Mouse (Mus musculus) heart, postnatal 0 days (tissue): Measurements from ENCODE around the gene Grin2a. TPM values are rescaled to one million over a fixed set of nuclear protein-coding genes. Genes with fewer than 3 reads are reported as not detected.

Source experiments
- ATAC-seq: fragments of 200-750 bp; cut with Nextera tagmentation; 2 replicates; pipeline ENCODE4 v1.8.0; 2017; ENCODE audit warnings: low read depth, moderate number of reproducible peaks, moderate library complexity; ENCODE audit not compliant: insufficient read depth
- DNase-seq: peaks from one replicate; pipeline ENCODE4 v3.0.0-alpha.2; 2016; ENCODE audit warnings: low spot score
- H3K27ac ChIP-seq: fragments of 300-500 bp; sonication (generic); 2 replicates; pipeline ENCODE4 v1.5.1; 2014; ENCODE audit warnings: low read depth, mild to moderate bottlenecking
- H3K27me3 ChIP-seq: fragments of 300-500 bp; sonication (generic); 2 replicates; pipeline ENCODE4 v1.6.1; 2014; ENCODE audit warnings: low read length, mixed read lengths; ENCODE audit not compliant: control insufficient read depth, insufficient read depth
- H3K36me3 ChIP-seq: fragments of 300-500 bp; sonication (generic); replicated peaks from 2 replicates; pipeline ENCODE4 v1.6.1; 2014; ENCODE audit warnings: low read length, mixed read lengths; ENCODE audit not compliant: control insufficient read depth, insufficient read depth
- H3K4me1 ChIP-seq: fragments of 300-500 bp; sonication (generic); 2 replicates; pipeline ENCODE4 v1.6.1; 2014; ENCODE audit warnings: antibody characterized with exemption; ENCODE audit not compliant: control insufficient read depth, insufficient read depth
- H3K4me2 ChIP-seq: fragments of 300-500 bp; sonication (generic); 2 replicates; pipeline ENCODE4 v1.6.1; 2014; ENCODE audit warnings: low read depth, mild to moderate bottlenecking, low read length, moderate library complexity
- H3K4me3 ChIP-seq: fragments of 300-500 bp; sonication (generic); 2 replicates; pipeline ENCODE4 v1.5.1; 2014; ENCODE audit warnings: low read depth, low read length
- H3K9ac ChIP-seq: fragments of 300-500 bp; sonication (generic); replicated peaks from 2 replicates; pipeline ENCODE4 v1.6.1; 2014; ENCODE audit warnings: low read depth, low read length, mixed read lengths
- H3K9me3 ChIP-seq: fragments of 300-500 bp; sonication (generic); replicated peaks from 2 replicates; pipeline ENCODE4 v1.6.1; 2016; ENCODE audit warnings: low read length; ENCODE audit not compliant: control insufficient read depth
- CTCF ChIP-seq: IDR thresholded peaks from 2 replicates; pipeline ENCODE4 v1.5.1; 2016; ENCODE audit warnings: antibody characterized with exemption, control low read depth, low read depth
- EP300 ChIP-seq: IDR thresholded peaks from 2 replicates; pipeline ENCODE4 v1.6.1; 2016; ENCODE audit warnings: antibody characterized with exemption, low read depth
- WGBS: fragments of 180-500 bp; shearing (Covaris S2); extraction: QIAGEN DNeasy Blood & Tissue Kit; methylation state at CpG from one replicate; pipeline ENCODE4 v1.1.7; 2014; 5-methylcytosine and 5-hydroxymethylcytosine counted together
- polyA plus RNA-seq: library from polyadenylated mRNA; unstranded; fragments of >200 nt; fragmentation: Nextera tagmentation; extraction: Ambion mirVana; gene quantifications from 2 replicates; pipeline ENCODE4 v1.2.1, GENCODE M21; 2015
- total RNA-seq: library from RNA; depleted of rRNA; stranded (reverse); fragments of >200 nt; gene quantifications from 2 replicates; pipeline ENCODE4 v1.2.3, GENCODE M21; 2014; ENCODE audit warnings: low replicate concordance

Gene Grin2a
- total and polyA plus RNA-seq, 2 experiments from 2014 or later = 0.15 to 0.38 TPM

GRCm38 (mm10) chr16:9665896-9666295 lies 329.5 kb downstream of the Grin2a start:
- H3K27ac ChIP-seq = no peak overlapping the region
- H3K9ac ChIP-seq = no peak overlapping the region
- TF ChIP-seq EP300 = no peak
- no peak for TF ChIP-seq CTCF
- no peak overlapping the region for H3K4me3 ChIP-seq
- no peak overlapping the region for H3K4me2 ChIP-seq
- no peaks in the 10 kb centered on the region for H3K4me1 ChIP-seq
- H3K36me3 ChIP-seq = no peaks in the 10 kb centered on the region
- H3K27me3 ChIP-seq = no peaks in the 10 kb centered on the region
- no peaks in the 10 kb centered on the region for H3K9me3 ChIP-seq
- no peak for DNase-seq
- 81% methylated on average over 4 of the region's 4 CpGs for WGBS
- no peak for ATAC-seq

GRCm38 (mm10) chr16:9664060-9664459 lies 331.3 kb downstream of the Grin2a start:
- no peak overlapping the region for H3K9ac ChIP-seq
- H3K27ac ChIP-seq = no peak overlapping the region
- no peak for TF ChIP-seq CTCF
- TF ChIP-seq EP300 = no peak
- 51% methylated on average over 3 of the region's 3 CpGs for WGBS
- DNase-seq (no peak), ATAC-seq (no peak)
- no peak overlapping the region for H3K4me3 ChIP-seq
- no peaks in the 10 kb centered on the region for H3K36me3 ChIP-seq
- H3K4me1 ChIP-seq = no peaks in the 10 kb centered on the region
- no peaks in the 10 kb centered on the region for H3K27me3 ChIP-seq
- H3K9me3 ChIP-seq = no peaks in the 10 kb centered on the region
- H3K4me2 ChIP-seq = no peak overlapping the region

GRCm38 (mm10) chr16:9663508-9663907 lies 331.9 kb downstream of the Grin2a start:
- no peaks in the 10 kb centered on the region for H3K4me1 ChIP-seq
- DNase-seq (no peak), ATAC-seq (no peak)
- H3K9me3 ChIP-seq = no peaks in the 10 kb centered on the region
- no peak overlapping the region for H3K4me2 ChIP-seq
- H3K36me3 ChIP-seq = no peaks in the 10 kb centered on the region
- H3K27me3 ChIP-seq = no peaks in the 10 kb centered on the region
- no peak overlapping the region for H3K9ac ChIP-seq
- no peak overlapping the region for H3K4me3 ChIP-seq
- WGBS = 56% methylated on average over 2 of the region's 2 CpGs
- TF ChIP-seq EP300 = no peak
- TF ChIP-seq CTCF = no peak
- no peak overlapping the region for H3K27ac ChIP-seq

GRCm38 (mm10) chr16:9625652-9626444 lies 369.5 kb downstream of the Grin2a start:
- no peaks in the 10 kb centered on the region for H3K9me3 ChIP-seq

GRCm38 (mm10) chr16:9624346-9624745 lies 371.0 kb downstream of the Grin2a start:
- no peaks in the 10 kb centered on the region for H3K27me3 ChIP-seq
- H3K27ac ChIP-seq = no peak overlapping the region
- no peaks in the 10 kb centered on the region for H3K36me3 ChIP-seq
- TF ChIP-seq EP300 = no peak
- TF ChIP-seq CTCF = no peak
- H3K4me1 ChIP-seq = no peaks in the 10 kb centered on the region
- no peak overlapping the region for H3K9ac ChIP-seq
- H3K9me3 ChIP-seq = no peaks in the 10 kb centered on the region
- 86% methylated on average over 2 of the region's 2 CpGs for WGBS
- H3K4me2 ChIP-seq = no peak overlapping the region
- no peak for DNase-seq
- no peak overlapping the region for H3K4me3 ChIP-seq
- ATAC-seq = no peak

More at GRCm38 (mm10) chr16:9625652-9626444, 369.5 kb downstream of the Grin2a start:
- no peak overlapping the region for H3K27ac ChIP-seq
- ATAC-seq (no peak), DNase-seq (no peak)
- H3K36me3 ChIP-seq = no peaks in the 10 kb centered on the region
- H3K4me3 ChIP-seq = no peak overlapping the region
- no peak for TF ChIP-seq EP300
- no peak for TF ChIP-seq CTCF
- no peak overlapping the region for H3K4me2 ChIP-seq
- WGBS = 85% methylated on average over 10 of the region's 10 CpGs
- no peaks in the 10 kb centered on the region for H3K4me1 ChIP-seq
- H3K9ac ChIP-seq = no peak overlapping the region
- H3K27me3 ChIP-seq = no peaks in the 10 kb centered on the region

- DNase-seq (no peak), ATAC-seq (no peak)
- no peaks in the 10 kb centered on the region for H3K4me1 ChIP-seq
- H3K27ac ChIP-seq = no peak overlapping the region
- TF ChIP-seq EP300 (no peak), CTCF (no peak)
- no peaks in the 10 kb centered on the region for H3K27me3 ChIP-seq
- H3K36me3 ChIP-seq = no peaks in the 10 kb centered on the region
- H3K9ac ChIP-seq = no peak overlapping the region
- H3K4me2 ChIP-seq = no peak overlapping the region
- WGBS = 63% methylated on average over 2 of the region's 2 CpGs
- H3K4me3 ChIP-seq = no peak overlapping the region
- no peaks in the 10 kb centered on the region for H3K9me3 ChIP-seq
These were observed 377.2 kb downstream of the Grin2a start for GRCm38 (mm10) chr16:9618206-9618605.
